Mouse (Mus musculus) monocyte, adult 59 days (primary cell): ENCODE measurements around the gene Vash2. TPM values are rescaled to one million over a fixed set of nuclear protein-coding genes. Genes with fewer than 3 reads are reported as not detected.

ENCODE experiments used
- total RNA-seq, 2 experiments: library from RNA; stranded (reverse); gene quantifications; one replicate each; pipeline ENCODE4 v1.2.4; 2023

The Vash2 gene
- not detected for total RNA-seq

DNA sequence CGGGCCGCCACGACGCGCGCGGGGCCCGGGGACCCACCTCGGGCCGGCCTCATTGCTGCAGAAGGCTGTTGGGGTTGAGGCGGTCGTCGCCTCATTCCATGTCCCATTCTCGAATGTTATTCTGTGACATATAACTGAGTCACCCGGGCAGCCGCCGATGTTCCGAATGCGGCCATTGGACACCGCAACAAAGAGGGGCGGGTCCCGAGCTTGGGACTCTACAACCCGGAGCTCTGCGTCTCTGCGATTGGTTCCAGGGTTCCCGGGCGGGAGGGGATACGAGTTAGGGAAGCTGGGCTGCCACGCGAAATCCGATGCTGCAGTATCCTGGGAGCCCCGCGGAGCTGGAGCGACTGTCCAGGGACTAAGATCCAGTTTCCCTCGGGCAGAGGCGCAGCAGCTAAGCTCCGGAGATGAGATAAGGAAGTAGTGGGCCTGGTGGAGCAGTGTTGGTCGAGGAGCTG, at the start of gene Vash2:
Gene Vash2, minus strand, starts transcription at position 197 of the 464 bp plus-strand sequence.

DNA sequence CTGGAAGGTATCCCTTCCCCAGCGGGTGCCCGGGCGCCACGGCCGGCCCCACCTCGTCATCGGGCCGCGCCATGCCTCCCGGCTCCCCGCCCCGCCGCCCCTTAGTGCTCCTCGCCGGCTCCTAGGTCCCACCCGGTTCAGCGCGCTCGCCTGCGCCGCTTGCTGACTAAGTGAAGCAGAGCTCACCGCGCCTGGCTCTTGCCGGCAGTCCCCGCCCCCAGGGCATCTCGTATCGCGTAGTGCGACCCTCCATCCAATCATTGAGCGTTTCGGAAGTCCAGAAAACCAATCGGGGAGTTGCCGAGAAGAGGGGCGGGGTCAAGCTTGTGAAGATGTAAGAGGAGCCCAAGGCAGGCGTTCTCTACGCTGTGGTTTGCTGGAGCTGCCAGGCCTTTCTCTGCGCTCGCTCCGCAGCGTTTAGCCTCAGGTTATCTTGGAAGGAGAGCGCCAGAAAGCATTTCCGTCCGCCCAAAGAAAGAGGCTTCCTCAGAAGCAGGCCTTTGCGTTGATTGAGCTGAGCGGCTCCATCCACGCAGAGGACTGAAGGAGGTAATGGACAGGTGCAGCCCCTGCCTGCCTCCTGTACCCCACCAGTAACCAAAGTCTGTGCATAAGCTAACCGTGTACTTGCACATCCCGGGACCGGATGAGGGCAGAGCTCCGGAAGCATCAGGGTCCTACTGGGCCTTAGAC, 47.1 kb upstream of the Vash2 start, which contains the start of gene Flvcr1:
Gene Flvcr1, minus strand, starts transcription at position 138 of the 693 bp plus-strand sequence.

DNA sequence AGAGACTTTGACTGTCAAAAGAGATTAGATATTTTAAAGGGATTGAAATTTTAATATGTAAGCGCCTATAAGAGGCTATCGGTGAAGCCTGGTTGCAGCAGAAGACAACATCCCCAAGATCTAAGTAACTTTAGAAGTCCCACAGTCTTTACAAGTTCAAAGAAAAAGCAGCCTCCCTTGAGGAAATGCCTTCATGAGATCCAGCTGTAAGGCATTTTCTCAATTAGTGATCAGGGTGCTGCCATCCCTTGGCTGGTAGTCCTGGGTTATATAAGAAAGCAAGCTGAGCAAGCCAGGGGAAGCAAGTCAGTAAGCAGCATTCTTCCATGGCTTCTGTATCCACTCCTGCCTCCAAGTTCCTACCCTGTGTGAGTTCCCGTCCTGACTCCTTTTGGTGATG, 54.3 kb downstream of the Vash2 start, which contains the start of gene Angel2:
Gene Angel2, plus strand, starts transcription at position 301 of the 400 bp plus-strand sequence.

DNA sequence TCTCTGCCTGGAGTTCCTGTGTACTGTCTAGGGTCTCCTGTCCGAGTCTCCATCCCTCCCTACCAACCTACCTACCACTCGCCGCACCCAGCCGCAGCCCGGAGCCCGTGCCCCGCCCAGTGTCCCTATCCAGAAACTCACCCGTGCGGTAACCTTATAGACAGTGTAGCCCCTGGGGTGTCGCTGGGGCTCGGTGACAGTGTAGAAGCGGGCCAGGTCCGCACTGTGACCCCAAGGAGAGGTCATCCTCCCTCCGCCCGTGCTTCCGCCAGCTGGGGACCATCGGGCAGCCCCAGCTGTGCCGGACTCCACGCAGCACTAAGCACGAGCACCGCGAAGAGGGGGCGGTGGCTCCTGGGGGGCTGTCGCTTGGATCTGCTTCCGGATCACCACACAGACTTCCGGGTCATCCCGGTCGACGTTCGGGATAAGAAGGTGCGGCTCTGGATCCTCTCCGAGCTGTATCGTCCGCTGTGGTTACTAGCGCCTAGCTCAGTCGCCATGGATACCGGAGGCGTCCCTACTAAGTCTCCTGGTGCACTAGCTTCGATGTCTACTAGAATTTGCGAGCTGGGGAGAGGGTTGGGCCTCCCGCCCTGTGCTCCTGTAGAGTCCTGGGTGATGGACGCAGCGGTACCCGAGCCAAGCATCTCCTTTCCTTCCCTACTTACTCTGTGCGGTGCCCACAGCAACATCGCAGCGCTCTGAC, 67.5 kb downstream of the Vash2 start, which contains the start of gene Rps6kc1:
Gene Rps6kc1, minus strand, starts transcription at position 356 of the 709 bp plus-strand sequence.

Other genes starting within 250 kb of the Vash2 start
- 10 to 100 TPM; 51.1 to 51.4 TPM for gene Rps6kc1, start 67.5 kb downstream of the Vash2 start, total RNA-seq
- gene Angel2, start 54.2 kb downstream of the Vash2 start, total RNA-seq: 10 to 100 TPM; 46.7 to 53.0 TPM
- 10 to 100 TPM; 60.3 to 72.0 TPM for gene Flvcr1, start 46.9 kb upstream of the Vash2 start, total RNA-seq
- gene Spata45, start 57.3 kb upstream of the Vash2 start, total RNA-seq: not detected
- 10 to 100 TPM; 27.4 to 28.8 TPM for gene Tatdn3, start 83.6 kb upstream of the Vash2 start, total RNA-seq
- gene Nsl1, start 83.7 kb upstream of the Vash2 start, total RNA-seq: 1 to 10 TPM; 4.1 to 5.0 TPM
- gene Batf3, start 118.6 kb upstream of the Vash2 start, total RNA-seq: 10 to 100 TPM; 49.0 to 60.1 TPM
- gene Fam71a, start 185.5 kb upstream of the Vash2 start, total RNA-seq: 10 to 100 TPM; 31.9 to 35.6 TPM
- 1,000 to 10,000 TPM; 1,653 to 1,782 TPM for gene Atf3, start 238.7 kb upstream of the Vash2 start, total RNA-seq